In the genomic region with DNA sequence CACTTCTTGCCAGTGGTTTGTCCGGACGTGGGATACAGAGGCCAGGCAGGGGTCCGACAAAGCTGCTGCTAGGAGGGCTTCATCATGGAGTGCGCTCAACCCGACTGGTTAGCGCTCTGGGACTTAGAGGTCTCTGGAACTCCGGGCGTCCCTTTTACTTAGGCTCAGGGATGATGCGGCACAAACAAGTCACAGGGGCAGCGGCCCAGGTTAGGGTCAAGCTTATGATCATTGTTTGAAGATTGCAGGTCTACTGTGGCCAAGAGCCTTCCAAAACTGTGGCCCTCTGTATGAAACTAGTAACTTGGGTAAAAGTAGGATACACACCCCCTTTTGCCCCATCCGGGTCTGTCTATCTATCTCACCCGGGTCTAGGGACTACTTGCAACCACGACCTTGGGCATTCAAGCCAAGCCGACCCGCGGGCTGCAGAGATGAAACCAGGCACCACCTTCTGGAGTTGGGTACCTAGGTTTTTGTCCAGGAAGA, we compare ENCODE assay signal across 8 mouse cellular contexts. TPM values are rescaled to one million over a fixed set of nuclear protein-coding genes. Genes with fewer than 3 reads are reported as not detected.
DNase-seq lines count a peak whose midpoint lies in the region; ATAC-seq and TF ChIP-seq lines count a peak whose summit lies in the region.

No protein-coding gene starts in this region.

- no peak for DNase-seq in cerebellum, adult 2 months
- no peak for DNase-seq in cerebellum, adult 9-10 months
- DNase-seq in MEL (ENCODE audit: low read depth, low spot score), result peak; percentile 64
- no peak for DNase-seq in limb, embryonic 14.5 days (ENCODE audit: low spot score)
- no peak for DNase-seq in left cerebral cortex, adult 11 months (ENCODE audit: low spot score)
- DNase-seq in ovary, postnatal 14 days (ENCODE audit: low spot score), result no peak

- H3K9ac ChIP-seq in MEL (ENCODE audit: control insufficient read depth, low read depth, low read length, poor library complexity, severe bottlenecking), result peak overlapping the region; percentile 86
- H3K9ac ChIP-seq in heart, embryonic 12.5 days, result peak overlapping the region; percentile 74
- H3K9ac ChIP-seq in limb, embryonic 14.5 days (ENCODE audit: low read depth, low read length, severe bottlenecking), result peak overlapping the region; percentile 48
- peak overlapping the region; percentile 46 for H3K9ac ChIP-seq in stomach, embryonic 14.5 days (replicated peaks; ENCODE audit: low read depth, low read length)

- TF ChIP-seq POLR2A in cerebellum, adult 2 months (IDR thresholded peaks at IDR 0.05; ENCODE audit: borderline replicate concordance, insufficient read depth, low read length), result no peak
- no peak for TF ChIP-seq POLR2A in MEL (IDR thresholded peaks at IDR 0.05; ENCODE audit: control insufficient read depth in 1 of 2, insufficient read depth in 1 of 2, low read depth in 1 of 2, low read length in 2 of 2, poor library complexity in 1 of 2)
- TF ChIP-seq POLR2A in limb, embryonic 14.5 days (IDR thresholded peaks at IDR 0.05; ENCODE audit: borderline replicate concordance, extremely low read depth, insufficient read depth, insufficient read length), result no peak

- 0 out of 2 replicates have a peak overlapping the region, but pooled peaks have one; percentile 15 for H3K27ac ChIP-seq in cerebellum, adult 2 months (ENCODE audit: insufficient read depth, low read length)
- H3K27ac ChIP-seq in MEL (ENCODE audit: control insufficient read depth, low read depth, low read length), result peak overlapping the region; percentile 41; the same call in 1 of the 2 replicates
- no peak overlapping the region for H3K27ac ChIP-seq in heart, embryonic 12.5 days (ENCODE audit: poor library complexity, severe bottlenecking)
- no peak overlapping the region for H3K27ac ChIP-seq in limb, embryonic 14.5 days (replicated peaks; ENCODE audit: low read depth, low read length)
- no peak overlapping the region for H3K27ac ChIP-seq in stomach, embryonic 14.5 days (ENCODE audit: low read length)

- TF ChIP-seq EP300 in MEL (IDR thresholded peaks at IDR 0.05; ENCODE audit: low read depth in 1 of 2, low read length in 2 of 2), result no peak

- H3K27me3 ChIP-seq in cerebellum, adult 2 months (ENCODE audit: control insufficient read depth, insufficient read depth, low read length), result no peaks in the 10 kb centered on the region; the same call in 1 of the 2 replicates
- no peaks in the 10 kb centered on the region for H3K27me3 ChIP-seq in MEL (ENCODE audit: control insufficient read depth in 1 of 2, insufficient read depth in 2 of 2, low read length in 2 of 2)
- H3K27me3 ChIP-seq in heart, embryonic 12.5 days (replicated peaks), result no peaks in the 10 kb centered on the region
- H3K27me3 ChIP-seq in limb, embryonic 14.5 days (ENCODE audit: control insufficient read depth, insufficient read depth, low read length), result peaks cover 5% of the 10 kb centered on the region; the same call in 1 of the 2 replicates
- no peaks in the 10 kb centered on the region for H3K27me3 ChIP-seq in stomach, embryonic 14.5 days (ENCODE audit: control insufficient read depth, insufficient read depth, low read length)

- TF ChIP-seq CTCF in cerebellum, adult 2 months (IDR thresholded peaks at IDR 0.05; ENCODE audit: borderline replicate concordance, insufficient read depth, low read depth, low read length), result no peak
- TF ChIP-seq CTCF in MEL (IDR thresholded peaks at IDR 0.05 in 2 of 3, conservative IDR thresholded peaks at IDR 0.05 in 1 of 3; ENCODE audit: control insufficient read depth in 1 of 3, insufficient read depth in 1 of 3, low read depth in 2 of 3, low read length in 3 of 3, poor library complexity in 1 of 3, severe bottlenecking in 1 of 3), result no peak

- WGBS in cerebellum, adult 2 months, result 6% methylated on average over 16 of the region's 16 CpGs
- WGBS in heart, embryonic 12.5 days, result 1% methylated on average over 16 of the region's 16 CpGs
- WGBS in limb, embryonic 14.5 days, result 4% methylated on average over 16 of the region's 16 CpGs
- WGBS in stomach, embryonic 14.5 days, result 3% methylated on average over 16 of the region's 16 CpGs

- no peak for TF ChIP-seq RAD21 in MEL (IDR thresholded peaks at IDR 0.05; ENCODE audit: low read depth, low read length)

- peaks cover 0 to 21% of the 10 kb centered on the region in 2 experiments; a peak in 2 of 4 replicates for H3K36me3 ChIP-seq in MEL (ENCODE audit: control insufficient read depth in 1 of 2, insufficient read depth in 2 of 2, low read length in 2 of 2)
- H3K36me3 ChIP-seq in heart, embryonic 12.5 days, result no peaks in the 10 kb centered on the region
- no peaks in the 10 kb centered on the region for H3K36me3 ChIP-seq in limb, embryonic 14.5 days (ENCODE audit: control insufficient read depth, insufficient read depth, low read length)
- no peaks in the 10 kb centered on the region for H3K36me3 ChIP-seq in stomach, embryonic 14.5 days (ENCODE audit: control insufficient read depth, insufficient read depth, low read length)

- H3K4me3 ChIP-seq in cerebellum, adult 2 months (replicated peaks; ENCODE audit: insufficient read depth, low read depth, low read length), result peak overlapping the region; percentile 47
- peak overlapping the region; percentile 61 to 88 for H3K4me3 ChIP-seq in MEL (ENCODE audit: control insufficient read depth in 1 of 2, insufficient read depth in 1 of 2, low read depth in 2 of 2, low read length in 2 of 2)
- H3K4me3 ChIP-seq in heart, embryonic 12.5 days, result peak overlapping the region; percentile 62
- H3K4me3 ChIP-seq in limb, embryonic 14.5 days (replicated peaks; ENCODE audit: low read length), result peak overlapping the region; percentile 52
- peak overlapping the region; percentile 64 for H3K4me3 ChIP-seq in stomach, embryonic 14.5 days (ENCODE audit: low read depth, low read length)

- ATAC-seq in heart, embryonic 12.5 days (ENCODE audit: insufficient number of reproducible peaks, low FRiP score), result no peak
- ATAC-seq in limb, embryonic 14.5 days (ENCODE audit: low FRiP score, low read depth), result no peak
- ATAC-seq in stomach, embryonic 14.5 days (ENCODE audit: insufficient number of reproducible peaks, insufficient read depth, low FRiP score, low read depth), result no peak

- peaks cover 44% of the 10 kb centered on the region for H3K79me2 ChIP-seq in MEL (ENCODE audit: control insufficient read depth, insufficient read depth, low read length, poor library complexity)

- peak overlapping the region; percentile 87 for H3K4me2 ChIP-seq in heart, embryonic 12.5 days
- peak overlapping the region; percentile 93 for H3K4me2 ChIP-seq in limb, embryonic 14.5 days (replicated peaks; ENCODE audit: low read depth, low read length, severe bottlenecking)
- peak overlapping the region; percentile 90 for H3K4me2 ChIP-seq in stomach, embryonic 14.5 days (replicated peaks; ENCODE audit: low read depth, low read length)

- H3K9me3 ChIP-seq in MEL (replicated peaks; ENCODE audit: insufficient read depth, low read length), result no peaks in the 10 kb centered on the region
- no peaks in the 10 kb centered on the region for H3K9me3 ChIP-seq in heart, embryonic 12.5 days (replicated peaks)
- H3K9me3 ChIP-seq in limb, embryonic 14.5 days (ENCODE audit: control insufficient read depth, low read length), result no peaks in the 10 kb centered on the region
- H3K9me3 ChIP-seq in stomach, embryonic 14.5 days (ENCODE audit: control insufficient read depth, low read depth, low read length), result no peaks in the 10 kb centered on the region

- peaks cover 3% of the 10 kb centered on the region; the same call in 1 of the 2 replicates for H3K4me1 ChIP-seq in cerebellum, adult 2 months (ENCODE audit: control insufficient read depth, insufficient read depth, low read length)
- H3K4me1 ChIP-seq in MEL (ENCODE audit: control insufficient read depth in 1 of 2, insufficient read depth in 2 of 2, low read length in 2 of 2), result peaks cover 0 to 8% of the 10 kb centered on the region in 2 experiments; a peak in 2 of 4 replicates
- H3K4me1 ChIP-seq in heart, embryonic 12.5 days (replicated peaks), result peaks cover 22% of the 10 kb centered on the region
- peaks cover 20% of the 10 kb centered on the region for H3K4me1 ChIP-seq in limb, embryonic 14.5 days (ENCODE audit: control insufficient read depth, insufficient read depth, low read length)
- H3K4me1 ChIP-seq in stomach, embryonic 14.5 days (ENCODE audit: control insufficient read depth, insufficient read depth, low read length), result peaks cover 17% of the 10 kb centered on the region

TF ChIP-seq in MEL, 35 proteins besides CTCF, POLR2A, EP300 and RAD21:
- TF ChIP-seq CHD1 (IDR thresholded peaks at IDR 0.05; ENCODE audit: low read depth, low read length) (peak; percentile 74; the same call in 1 of the 2 replicates), MYC (IDR thresholded peaks at IDR 0.05; ENCODE audit: low read depth, low read length) (no peak)
TF ChIP-seq in MEL: peak in this region for 1.

RNA-seq across cellular contexts. Expression of a gene that starts 0.9 kb away (rescaled TPM):
- 18.1 and 18.3 TPM in 2 replicates for polyA plus RNA-seq in cerebellum, adult 2 months (2012; rRNA removed)
- total RNA-seq in MEL (2012; rRNA removed), result 18.5 and 19.1 TPM in 2 replicates
- polyA plus RNA-seq in MEL (2012; ENCODE audit: insufficient read depth in 1 of 2, insufficient read length in 2 of 2, low read depth in 1 of 2, low replicate concordance in 2 of 2, missing spikeins in 1 of 2), result 10 to 100 TPM; 41.0 to 76.1 TPM
- 30.5 and 30.6 TPM in 2 replicates for polyA plus RNA-seq in heart, embryonic 12.5 days (2016; fragmentation: Nextera tagmentation; extraction: Ambion mirVana)
- 20.8 and 21.6 TPM in 2 replicates for polyA plus RNA-seq in limb, embryonic 14.5 days (2012; rRNA removed)
- 25.1 and 27.0 TPM in 2 replicates for polyA plus RNA-seq in limb, embryonic 14.5 days (2014; fragmentation: Nextera tagmentation; extraction: Ambion mirVana)
- polyA plus RNA-seq in stomach, embryonic 14.5 days (2014; fragmentation: Nextera tagmentation; extraction: Ambion mirVana), result 22.4 and 27.5 TPM in 2 replicates

Comparison
In these comparisons a context has a peak if more than half of its experiments do, and no peak if none do; other contexts are left out.
1. H3K27ac ChIP-seq: peak in cerebellum, adult 2 months (single experiment) and MEL (single experiment); none in heart, embryonic 12.5 days (single experiment), limb, embryonic 14.5 days (single experiment) and stomach, embryonic 14.5 days (single experiment).
2. Peak in every context shown above with its lines, with median percentiles within 50 percentile points of each other: H3K4me3 ChIP-seq, H3K9ac ChIP-seq and H3K4me2 ChIP-seq.